Mouse (Mus musculus): ENCODE measurements around the gene Tgfbr3. TPM values are rescaled to one million over a fixed set of nuclear protein-coding genes. Genes with fewer than 3 reads are reported as not detected.

The Tgfbr3 gene
- polyA plus RNA-seq, 1 experiment from 2014 or later, result 6.6 TPM

DNA sequence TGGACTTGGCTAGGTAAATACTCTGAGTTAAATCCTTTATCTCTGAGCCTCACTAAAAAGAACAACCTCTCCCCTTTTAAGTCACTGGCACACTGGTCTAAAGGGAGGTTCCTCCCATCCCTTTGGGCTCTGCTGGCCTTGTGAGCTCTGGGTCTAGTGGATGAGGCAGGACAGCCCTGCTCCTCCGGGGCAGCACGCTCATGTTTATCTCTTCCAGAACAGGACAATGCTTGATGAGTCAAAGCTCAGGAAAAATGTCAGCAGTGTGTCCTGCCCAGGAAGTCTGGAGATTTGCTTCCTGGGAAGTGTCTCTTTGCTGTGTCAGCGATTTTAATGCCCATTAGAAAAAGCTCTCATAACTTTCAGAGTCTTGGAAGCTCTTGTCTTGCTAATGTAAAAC is 177.6 kb downstream of the Tgfbr3 start:
- no peak overlapping the region for H3K4me3 ChIP-seq (replicated peaks)
- no peaks in the 10 kb centered on the region for H3K9me3 ChIP-seq (replicated peaks)
- H3K9ac ChIP-seq (replicated peaks), result no peak overlapping the region
- no peaks in the 10 kb centered on the region for H3K27me3 ChIP-seq (replicated peaks)
- H3K36me3 ChIP-seq, result no peaks in the 10 kb centered on the region
- H3K4me1 ChIP-seq, result peaks cover 16% of the 10 kb centered on the region
- H3K4me2 ChIP-seq, result no peak overlapping the region
- no peak for ATAC-seq (ENCODE audit: low FRiP score)
- no peak overlapping the region for H3K27ac ChIP-seq (replicated peaks)
- WGBS, result 66% methylated on average over 3 of the region's 3 CpGs

DNA sequence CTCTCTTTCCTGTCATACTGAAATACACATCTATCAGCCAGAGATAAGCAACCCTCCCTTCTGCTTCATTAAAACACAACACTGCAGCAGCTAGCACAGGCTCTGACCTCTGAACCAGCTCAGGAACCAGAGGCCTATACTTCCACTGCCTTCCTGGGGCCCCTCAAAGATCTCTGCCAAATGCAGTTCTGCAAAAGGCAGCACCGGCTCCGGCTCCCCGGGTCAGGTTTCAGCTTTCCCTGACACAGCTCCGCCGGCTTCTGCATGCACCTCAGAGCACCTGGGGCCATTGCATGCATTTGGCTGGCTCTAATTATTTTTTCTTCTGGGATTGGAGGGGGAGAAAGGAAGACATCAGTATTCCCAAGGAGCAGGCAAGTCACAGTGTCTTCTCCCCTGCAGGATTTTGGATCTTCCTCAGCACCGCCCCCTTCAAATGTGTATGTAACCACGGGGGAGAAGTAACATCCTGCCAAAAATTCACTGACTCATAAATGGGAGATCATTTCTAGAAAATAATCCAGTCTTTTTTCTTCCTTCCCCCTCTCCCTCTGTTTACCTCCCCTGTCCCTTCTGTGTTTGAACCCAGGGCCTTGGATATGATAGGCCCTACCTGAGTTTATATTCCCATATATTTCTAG is 178.4 kb downstream of the Tgfbr3 start:
- ATAC-seq (ENCODE audit: low FRiP score), result no peak
- Histone ChIP-seq H3K4me2 (no peak overlapping the region; the same call in 1 of the 2 replicates), H3K4me1 (peaks cover 16% of the 10 kb centered on the region), H3K9me3 (replicated peaks) (no peaks in the 10 kb centered on the region), H3K4me3 (replicated peaks) (no peak overlapping the region), H3K36me3 (no peaks in the 10 kb centered on the region), H3K27me3 (replicated peaks) (no peaks in the 10 kb centered on the region), H3K9ac (replicated peaks) (no peak overlapping the region), H3K27ac (replicated peaks) (peak overlapping the region; percentile 54)
- WGBS, result 21% methylated on average over 7 of the region's 7 CpGs

DNA sequence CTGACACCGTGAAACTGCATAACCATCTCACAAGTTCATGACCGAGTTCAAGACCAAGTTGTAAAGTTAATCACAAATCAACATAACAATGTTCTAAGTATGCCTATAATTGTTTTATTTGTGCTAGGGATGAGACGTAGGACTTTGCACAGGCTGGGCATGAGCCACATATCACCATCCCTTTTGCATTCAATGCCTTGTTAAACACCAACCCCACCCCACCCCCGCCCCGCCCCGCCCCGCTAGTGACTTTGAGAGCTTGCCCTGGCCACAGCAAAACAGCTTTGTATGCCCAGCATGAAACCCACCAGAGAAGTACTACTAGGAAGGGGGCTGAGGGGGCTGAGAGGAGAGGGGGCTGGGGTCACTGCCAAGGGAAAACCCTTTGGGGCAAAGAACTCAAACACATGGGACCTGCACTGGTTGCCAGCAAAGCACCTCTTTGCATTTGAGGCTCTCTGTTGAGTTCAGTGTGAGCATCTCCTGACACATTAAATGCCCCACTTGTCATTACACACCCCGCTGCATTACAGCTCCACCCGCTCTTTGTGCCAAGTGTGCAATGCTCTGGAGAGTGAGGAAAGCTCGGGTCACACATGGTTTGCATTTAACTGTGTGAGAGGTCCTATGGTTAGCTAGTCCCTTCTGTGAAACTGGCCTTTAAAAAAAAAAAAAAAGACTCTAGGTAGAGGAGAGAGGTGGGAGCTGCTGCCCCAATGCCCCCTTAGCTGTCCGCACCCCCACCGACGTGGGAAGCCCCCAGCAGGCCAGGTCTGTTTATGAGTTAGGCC is 179.1 kb downstream of the Tgfbr3 start:
- no peak overlapping the region for H3K4me3 ChIP-seq (replicated peaks)
- ATAC-seq (ENCODE audit: low FRiP score), result no peak

DNA sequence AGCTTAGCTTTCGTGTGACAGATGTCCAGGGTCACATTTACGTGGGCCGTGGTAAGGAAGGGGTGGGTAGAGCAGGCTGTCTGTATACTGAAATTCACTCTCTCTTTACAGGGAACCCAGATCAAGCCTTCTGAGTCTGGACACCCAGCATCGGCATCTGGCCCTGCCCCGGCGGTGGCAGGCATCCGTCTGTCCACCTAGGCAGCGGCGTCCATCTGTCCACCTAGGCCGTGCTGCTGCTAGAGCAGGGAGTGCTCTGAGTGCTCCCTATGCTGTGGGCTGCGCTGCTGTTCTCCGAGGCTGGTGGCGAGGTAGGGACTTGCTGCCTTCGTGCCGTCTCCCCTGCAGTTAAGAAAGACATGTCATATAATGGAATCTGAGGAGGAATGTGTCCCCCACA is 180.0 kb downstream of the Tgfbr3 start:
- H3K9ac ChIP-seq (replicated peaks), result no peak overlapping the region

More for the DNA sequence above, 179.1 kb downstream of the Tgfbr3 start:
- peaks cover 16% of the 10 kb centered on the region for H3K4me1 ChIP-seq
- H3K27ac ChIP-seq (replicated peaks), result peak overlapping the region; percentile 54
- 44% methylated on average over 13 of the region's 13 CpGs for WGBS
- H3K9me3 ChIP-seq (replicated peaks), result no peaks in the 10 kb centered on the region
- no peak overlapping the region for H3K9ac ChIP-seq (replicated peaks)
- no peak overlapping the region; the same call in 1 of the 2 replicates for H3K4me2 ChIP-seq
- no peaks in the 10 kb centered on the region for H3K36me3 ChIP-seq
- H3K27me3 ChIP-seq (replicated peaks), result no peaks in the 10 kb centered on the region

DNA sequence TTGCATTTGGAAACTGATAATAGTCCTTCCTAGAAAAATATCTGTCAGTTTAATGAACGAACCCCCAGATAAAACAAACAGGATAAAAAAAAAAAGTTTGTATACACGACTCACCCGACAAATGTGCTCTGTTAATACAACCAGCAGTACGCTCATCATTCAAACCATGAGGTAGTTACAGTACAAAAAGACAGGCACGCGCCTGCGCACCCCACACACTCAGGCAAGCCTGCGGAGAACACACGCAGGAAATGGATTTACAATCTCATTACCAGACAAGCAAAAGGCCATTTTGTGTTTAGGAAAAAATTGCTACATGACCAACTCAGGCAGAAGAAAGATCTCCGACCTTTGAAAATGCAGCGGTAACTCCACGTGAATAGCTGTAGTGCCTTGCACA is 182.6 kb downstream of the Tgfbr3 start:
- Histone ChIP-seq H3K4me2 (no peak overlapping the region), H3K36me3 (no peaks in the 10 kb centered on the region), H3K9ac (replicated peaks) (no peak overlapping the region), H3K27ac (replicated peaks) (no peak overlapping the region), H3K27me3 (replicated peaks) (no peaks in the 10 kb centered on the region), H3K4me1 (peaks cover 16% of the 10 kb centered on the region), H3K9me3 (replicated peaks) (no peaks in the 10 kb centered on the region), H3K4me3 (replicated peaks) (no peak overlapping the region)
- 63% methylated on average over 12 of the region's 12 CpGs for WGBS
- ATAC-seq (ENCODE audit: low FRiP score), result no peak

More for the DNA sequence above, 180.0 kb downstream of the Tgfbr3 start:
- H3K9me3 ChIP-seq (replicated peaks), result no peaks in the 10 kb centered on the region
- no peak overlapping the region for H3K4me3 ChIP-seq (replicated peaks)
- 61% methylated on average over 15 of the region's 15 CpGs for WGBS
- H3K4me2 ChIP-seq, result no peak overlapping the region
- no peaks in the 10 kb centered on the region for H3K27me3 ChIP-seq (replicated peaks)
- no peaks in the 10 kb centered on the region for H3K36me3 ChIP-seq
- ATAC-seq (ENCODE audit: low FRiP score), result no peak
- H3K27ac ChIP-seq (replicated peaks), result no peak overlapping the region
- peaks cover 16% of the 10 kb centered on the region for H3K4me1 ChIP-seq

DNA sequence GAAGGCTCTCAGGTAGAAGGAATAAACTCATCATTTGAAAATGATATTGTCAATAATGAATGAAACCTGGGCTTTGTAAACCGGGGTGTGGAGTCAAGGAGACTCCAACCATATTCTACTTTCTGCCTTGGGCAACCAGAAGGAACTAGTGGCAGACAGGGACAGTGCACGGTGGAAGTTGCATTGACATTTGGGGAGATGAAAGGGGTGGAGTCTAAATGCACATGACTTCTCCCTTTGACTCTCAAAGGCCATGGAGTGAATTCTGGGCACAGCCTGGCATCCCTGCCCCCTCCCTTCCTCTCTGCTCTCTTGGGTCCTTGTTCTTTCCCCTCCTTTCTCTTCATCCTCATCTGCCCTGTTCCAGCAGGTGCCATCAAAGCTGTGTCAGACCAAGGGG is 183.3 kb downstream of the Tgfbr3 start:
- 82% methylated on average over 2 of the region's 2 CpGs for WGBS
- no peak for ATAC-seq (ENCODE audit: low FRiP score)
- H3K4me2 ChIP-seq, result no peak overlapping the region

DNA sequence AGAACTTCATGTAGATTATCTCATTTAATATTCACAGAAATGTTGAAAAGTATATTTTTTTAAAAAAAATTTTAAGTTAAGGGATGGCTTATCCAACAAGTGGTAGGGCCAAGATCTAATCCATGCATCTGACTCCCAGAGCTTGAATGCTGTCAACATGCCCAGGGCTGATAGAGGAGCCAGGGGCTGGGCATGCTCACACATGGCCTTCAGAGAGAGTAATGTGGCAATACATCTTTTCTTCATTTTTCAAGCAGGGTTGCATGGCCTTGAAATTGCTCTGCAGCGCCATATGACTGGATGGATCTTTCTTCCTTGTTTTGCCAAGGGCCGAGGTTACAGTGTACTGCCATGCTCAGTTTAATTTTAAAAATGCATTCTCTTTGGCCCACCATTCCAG is 185.8 kb downstream of the Tgfbr3 start:
- no peak overlapping the region for H3K9ac ChIP-seq (replicated peaks)
- no peaks in the 10 kb centered on the region for H3K36me3 ChIP-seq
- 86% methylated on average over 2 of the region's 2 CpGs for WGBS

More for the DNA sequence above, 183.3 kb downstream of the Tgfbr3 start:
- Histone ChIP-seq H3K27ac (replicated peaks) (no peak overlapping the region), H3K9ac (replicated peaks) (no peak overlapping the region), H3K36me3 (no peaks in the 10 kb centered on the region), H3K9me3 (replicated peaks) (no peaks in the 10 kb centered on the region), H3K4me3 (replicated peaks) (no peak overlapping the region), H3K27me3 (replicated peaks) (no peaks in the 10 kb centered on the region), H3K4me1 (peaks cover 15% of the 10 kb centered on the region)

DNA sequence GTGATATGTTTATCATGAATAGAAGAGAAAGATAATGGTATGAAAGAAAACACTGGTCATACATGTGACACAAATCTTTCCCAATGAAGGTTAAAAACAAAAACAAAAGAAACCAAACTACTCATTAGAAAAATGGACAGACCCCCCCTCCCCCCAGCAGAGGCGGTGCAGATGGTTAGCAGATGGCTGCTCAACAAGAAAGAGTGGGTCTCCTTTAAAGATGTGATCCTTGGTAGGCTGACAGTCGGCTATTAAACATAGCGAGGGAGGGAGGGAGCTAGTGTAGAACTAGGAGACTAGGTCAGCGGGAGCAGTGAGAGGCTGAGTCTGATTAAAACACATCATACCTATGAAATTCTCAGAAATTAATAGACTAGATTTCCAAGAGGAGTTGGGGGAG is 186.5 kb downstream of the Tgfbr3 start:
- no peaks in the 10 kb centered on the region for H3K9me3 ChIP-seq (replicated peaks)
- 54% methylated on average over 4 of the region's 4 CpGs for WGBS
- H3K9ac ChIP-seq (replicated peaks), result no peak overlapping the region
- no peak overlapping the region for H3K4me3 ChIP-seq (replicated peaks)
- no peaks in the 10 kb centered on the region for H3K4me1 ChIP-seq
- H3K27me3 ChIP-seq (replicated peaks), result no peaks in the 10 kb centered on the region
- no peaks in the 10 kb centered on the region for H3K36me3 ChIP-seq
- no peak overlapping the region for H3K4me2 ChIP-seq
- H3K27ac ChIP-seq (replicated peaks), result no peak overlapping the region
- no peak for ATAC-seq (ENCODE audit: low FRiP score)

More for the DNA sequence above, 185.8 kb downstream of the Tgfbr3 start:
- no peaks in the 10 kb centered on the region for H3K4me1 ChIP-seq
- no peaks in the 10 kb centered on the region for H3K27me3 ChIP-seq (replicated peaks)
- no peak overlapping the region for H3K27ac ChIP-seq (replicated peaks)
- no peak for ATAC-seq (ENCODE audit: low FRiP score)
- H3K9me3 ChIP-seq (replicated peaks), result no peaks in the 10 kb centered on the region
- no peak overlapping the region for H3K4me3 ChIP-seq (replicated peaks)
- no peak overlapping the region for H3K4me2 ChIP-seq

DNA sequence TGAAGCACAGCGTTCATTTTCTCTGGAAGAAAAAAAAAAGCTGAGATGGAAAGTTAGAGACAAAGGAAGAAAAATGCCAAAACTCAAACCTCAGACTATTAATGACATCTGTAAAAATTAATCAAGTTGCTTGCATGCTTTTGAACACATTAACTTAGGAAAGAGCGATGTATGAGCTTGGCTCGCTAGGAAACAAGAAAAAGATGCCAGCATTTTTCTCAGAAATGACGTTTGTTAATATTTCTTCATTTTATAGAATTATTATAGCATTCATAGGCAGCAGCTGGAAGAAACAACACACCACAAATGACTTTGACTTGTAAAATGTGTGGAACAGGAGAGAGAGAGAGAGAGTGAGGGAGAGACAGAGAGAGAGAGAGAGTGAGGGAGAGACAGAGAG is 187.7 kb downstream of the Tgfbr3 start:
- Histone ChIP-seq H3K36me3 (no peaks in the 10 kb centered on the region), H3K4me1 (no peaks in the 10 kb centered on the region), H3K27me3 (replicated peaks) (no peaks in the 10 kb centered on the region), H3K9ac (replicated peaks) (no peak overlapping the region), H3K4me3 (replicated peaks) (no peak overlapping the region), H3K4me2 (no peak overlapping the region), H3K9me3 (replicated peaks) (no peaks in the 10 kb centered on the region), H3K27ac (replicated peaks) (no peak overlapping the region)
- ATAC-seq (ENCODE audit: low FRiP score), result no peak
- 78% methylated on average over 4 of the region's 4 CpGs for WGBS

DNA sequence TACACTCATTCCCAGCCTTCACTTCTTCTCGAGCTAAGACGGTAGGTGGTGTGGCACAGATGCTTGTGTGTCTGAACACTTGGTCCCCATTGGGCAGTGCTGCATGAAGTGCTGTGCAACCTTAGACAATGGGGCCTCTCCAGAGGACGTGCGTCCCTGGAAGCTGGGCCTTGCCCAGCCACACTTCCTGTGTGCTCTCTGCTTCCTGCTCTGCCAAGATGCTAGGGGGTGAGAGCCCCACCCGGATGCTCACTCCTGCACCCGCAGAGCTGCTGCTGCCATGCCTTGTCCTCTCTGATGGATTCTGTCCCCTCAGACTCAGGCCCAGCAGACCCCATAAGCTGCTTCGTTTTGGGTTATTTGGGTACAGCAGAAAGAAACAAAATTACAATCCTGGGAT is 188.3 kb downstream of the Tgfbr3 start:
- no peak overlapping the region for H3K4me3 ChIP-seq (replicated peaks)
- no peak for ATAC-seq (ENCODE audit: low FRiP score)
- no peaks in the 10 kb centered on the region for H3K36me3 ChIP-seq
- H3K9ac ChIP-seq (replicated peaks), result no peak overlapping the region
- H3K9me3 ChIP-seq (replicated peaks), result no peaks in the 10 kb centered on the region
- 73% methylated on average over 7 of the region's 7 CpGs for WGBS
- H3K27ac ChIP-seq (replicated peaks), result no peak overlapping the region
- no peaks in the 10 kb centered on the region for H3K27me3 ChIP-seq (replicated peaks)
- no peak overlapping the region for H3K4me2 ChIP-seq
- H3K4me1 ChIP-seq, result no peaks in the 10 kb centered on the region

DNA sequence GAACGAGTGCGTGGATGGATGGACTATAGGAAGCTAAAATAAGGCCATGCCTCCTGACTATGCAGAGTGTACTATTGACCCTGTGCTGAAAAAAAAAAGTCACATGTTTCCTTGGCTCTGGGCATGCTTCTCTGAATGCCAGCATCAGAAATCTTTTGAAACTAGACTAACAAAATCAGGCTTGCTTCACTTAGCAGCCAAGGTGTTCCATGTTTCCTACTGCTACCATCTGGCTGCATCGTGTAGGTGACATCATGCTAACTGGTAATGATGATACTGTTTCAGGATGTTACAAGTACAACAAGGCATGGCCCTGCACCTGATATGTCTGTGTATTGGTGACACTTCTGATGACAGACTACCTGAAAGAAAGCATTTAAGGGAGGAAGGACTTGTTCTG is 189.8 kb downstream of the Tgfbr3 start:
- ATAC-seq (ENCODE audit: low FRiP score), result no peak
- 90% methylated on average over 3 of the region's 3 CpGs for WGBS

DNA sequence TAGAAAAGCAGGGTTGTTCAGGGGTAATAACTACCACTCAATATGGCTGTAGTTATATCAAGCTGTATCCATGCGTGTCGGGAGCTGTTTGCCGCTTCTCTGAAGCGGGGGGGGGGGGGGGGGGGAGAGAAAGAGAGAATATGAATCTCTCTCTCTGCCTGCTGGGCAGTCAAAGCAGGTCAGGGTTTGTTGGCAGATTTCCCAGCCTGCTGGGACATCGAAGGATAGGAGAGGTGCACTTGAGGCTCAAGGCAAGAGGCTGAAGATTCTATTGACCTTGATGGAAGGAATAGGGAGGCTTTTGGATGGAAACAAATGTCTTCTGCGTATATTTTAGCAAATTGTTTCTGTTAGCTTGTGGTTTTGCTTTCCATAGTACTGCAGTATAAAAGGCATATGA is 190.4 kb downstream of the Tgfbr3 start:
- H3K9me3 ChIP-seq (replicated peaks), result no peaks in the 10 kb centered on the region
- H3K4me3 ChIP-seq (replicated peaks), result no peak overlapping the region
- H3K36me3 ChIP-seq, result no peaks in the 10 kb centered on the region
- H3K27ac ChIP-seq (replicated peaks), result no peak overlapping the region
- no peaks in the 10 kb centered on the region for H3K4me1 ChIP-seq
- ATAC-seq (ENCODE audit: low FRiP score), result no peak
- 31% methylated on average over 5 of the region's 6 CpGs for WGBS
- H3K4me2 ChIP-seq, result no peak overlapping the region
- no peak overlapping the region for H3K9ac ChIP-seq (replicated peaks)
- no peaks in the 10 kb centered on the region for H3K27me3 ChIP-seq (replicated peaks)

More for the DNA sequence above, 189.8 kb downstream of the Tgfbr3 start:
- H3K36me3 ChIP-seq, result no peaks in the 10 kb centered on the region
- H3K4me3 ChIP-seq (replicated peaks), result no peak overlapping the region
- no peak overlapping the region for H3K9ac ChIP-seq (replicated peaks)
- H3K27ac ChIP-seq (replicated peaks), result no peak overlapping the region
- H3K9me3 ChIP-seq (replicated peaks), result no peaks in the 10 kb centered on the region
- no peaks in the 10 kb centered on the region for H3K27me3 ChIP-seq (replicated peaks)
- no peaks in the 10 kb centered on the region for H3K4me1 ChIP-seq
- no peak overlapping the region for H3K4me2 ChIP-seq

Data from neural tube, embryonic 15.5 days (tissue).